Mouse (Mus musculus): ENCODE measurements at regions not wholly inside any gene's neighbourhood (a gene's known extent, or its start where the extent isn't known, plus 50 kb on each side); places are given as distances from the start of the nearest gene placed in this dataset.

- Histone ChIP-seq H3K36me3 (ENCODE audit: control insufficient read depth, insufficient read depth) (no peaks in the 10 kb centered on the region), H3K4me2 (replicated peaks; ENCODE audit: low read depth) (no peak overlapping the region), H3K27me3 (replicated peaks; ENCODE audit: control insufficient read depth, insufficient read depth, low read length) (no peaks in the 10 kb centered on the region), H3K27ac (ENCODE audit: low read depth, low read length) (no peak overlapping the region), H3K4me3 (ENCODE audit: low read depth, low read length) (no peak overlapping the region), H3K9ac (ENCODE audit: low read depth, low read length) (no peak overlapping the region), H3K4me1 (replicated peaks; ENCODE audit: control insufficient read depth, insufficient read depth, low read length) (no peaks in the 10 kb centered on the region), H3K9me3 (ENCODE audit: control insufficient read depth) (no peaks in the 10 kb centered on the region)
- WGBS, result 86% methylated on average over 5 of the region's 5 CpGs
- no peak for TF ChIP-seq CTCF (IDR thresholded peaks at IDR 0.05; ENCODE audit: low read depth)
- no peak for ATAC-seq
Observed at GRCm38 (mm10) chr15:50942429-50942828, 2942.3 kb upstream of the Gm7489 start.

GRCm38 (mm10) chr15:50944976-50945375 is 2939.7 kb upstream of the Gm7489 start:
- ATAC-seq, result no peak
- Histone ChIP-seq H3K9ac (ENCODE audit: low read depth, low read length) (no peak overlapping the region), H3K36me3 (ENCODE audit: control insufficient read depth, insufficient read depth) (no peaks in the 10 kb centered on the region), H3K27ac (ENCODE audit: low read depth, low read length) (no peak overlapping the region), H3K4me2 (replicated peaks; ENCODE audit: low read depth) (no peak overlapping the region), H3K27me3 (replicated peaks; ENCODE audit: control insufficient read depth, insufficient read depth, low read length) (no peaks in the 10 kb centered on the region), H3K4me3 (ENCODE audit: low read depth, low read length) (no peak overlapping the region), H3K9me3 (ENCODE audit: control insufficient read depth) (no peaks in the 10 kb centered on the region), H3K4me1 (replicated peaks; ENCODE audit: control insufficient read depth, insufficient read depth, low read length) (no peaks in the 10 kb centered on the region)
- no peak for TF ChIP-seq CTCF (IDR thresholded peaks at IDR 0.05; ENCODE audit: low read depth)
- 90% methylated on average over 4 of the region's 4 CpGs for WGBS

GRCm38 (mm10) chr15:50959109-50959508 is 2925.6 kb upstream of the Gm7489 start:
- Histone ChIP-seq H3K27ac (ENCODE audit: low read depth, low read length) (no peak overlapping the region), H3K4me1 (replicated peaks; ENCODE audit: control insufficient read depth, insufficient read depth, low read length) (no peaks in the 10 kb centered on the region), H3K4me3 (ENCODE audit: low read depth, low read length) (no peak overlapping the region), H3K9ac (ENCODE audit: low read depth, low read length) (no peak overlapping the region), H3K27me3 (replicated peaks; ENCODE audit: control insufficient read depth, insufficient read depth, low read length) (no peaks in the 10 kb centered on the region), H3K36me3 (ENCODE audit: control insufficient read depth, insufficient read depth) (no peaks in the 10 kb centered on the region), H3K4me2 (replicated peaks; ENCODE audit: low read depth) (no peak overlapping the region), H3K9me3 (ENCODE audit: control insufficient read depth) (no peaks in the 10 kb centered on the region)
- TF ChIP-seq CTCF (IDR thresholded peaks at IDR 0.05; ENCODE audit: low read depth), result no peak
- ATAC-seq, result no peak
- 88% methylated on average over 3 of the region's 3 CpGs for WGBS

GRCm38 (mm10) chr15:50963606-50964005 is 2921.1 kb upstream of the Gm7489 start:
- H3K9me3 ChIP-seq (ENCODE audit: control insufficient read depth), result no peaks in the 10 kb centered on the region
- TF ChIP-seq CTCF (IDR thresholded peaks at IDR 0.05; ENCODE audit: low read depth), result no peak
- no peak overlapping the region for H3K27ac ChIP-seq (ENCODE audit: low read depth, low read length)
- no peaks in the 10 kb centered on the region for H3K4me1 ChIP-seq (replicated peaks; ENCODE audit: control insufficient read depth, insufficient read depth, low read length)
- no peak overlapping the region for H3K9ac ChIP-seq (ENCODE audit: low read depth, low read length)
- no peak for ATAC-seq
- WGBS, result 72% methylated on average over 5 of the region's 5 CpGs
- no peaks in the 10 kb centered on the region for H3K36me3 ChIP-seq (ENCODE audit: control insufficient read depth, insufficient read depth)
- no peak overlapping the region for H3K4me3 ChIP-seq (ENCODE audit: low read depth, low read length)
- H3K4me2 ChIP-seq (replicated peaks; ENCODE audit: low read depth), result no peak overlapping the region
- no peaks in the 10 kb centered on the region for H3K27me3 ChIP-seq (replicated peaks; ENCODE audit: control insufficient read depth, insufficient read depth, low read length)

GRCm38 (mm10) chr15:50964236-50964635 is 2920.5 kb upstream of the Gm7489 start:
- WGBS, result 68% methylated on average over 2 of the region's 2 CpGs
- no peak for TF ChIP-seq CTCF (IDR thresholded peaks at IDR 0.05; ENCODE audit: low read depth)
- no peaks in the 10 kb centered on the region for H3K4me1 ChIP-seq (replicated peaks; ENCODE audit: control insufficient read depth, insufficient read depth, low read length)
- H3K4me3 ChIP-seq (ENCODE audit: low read depth, low read length), result no peak overlapping the region
- H3K9ac ChIP-seq (ENCODE audit: low read depth, low read length), result no peak overlapping the region
- no peak overlapping the region for H3K4me2 ChIP-seq (replicated peaks; ENCODE audit: low read depth)
- no peak for ATAC-seq
- no peak overlapping the region for H3K27ac ChIP-seq (ENCODE audit: low read depth, low read length)
- no peaks in the 10 kb centered on the region for H3K9me3 ChIP-seq (ENCODE audit: control insufficient read depth)
- no peaks in the 10 kb centered on the region for H3K36me3 ChIP-seq (ENCODE audit: control insufficient read depth, insufficient read depth)
- H3K27me3 ChIP-seq (replicated peaks; ENCODE audit: control insufficient read depth, insufficient read depth, low read length), result no peaks in the 10 kb centered on the region

- no peak for ATAC-seq
Observed at GRCm38 (mm10) chr15:50967176-50967575, 2917.5 kb upstream of the Gm7489 start.

GRCm38 (mm10) chr15:50970637-50971036 is 2914.1 kb upstream of the Gm7489 start:
- Histone ChIP-seq H3K9ac (ENCODE audit: low read depth, low read length) (no peak overlapping the region), H3K27ac (ENCODE audit: low read depth, low read length) (no peak overlapping the region)
- 79% methylated on average over 4 of the region's 4 CpGs for WGBS

More at GRCm38 (mm10) chr15:50967176-50967575, 2917.5 kb upstream of the Gm7489 start:
- Histone ChIP-seq H3K27ac (ENCODE audit: low read depth, low read length) (no peak overlapping the region), H3K9ac (ENCODE audit: low read depth, low read length) (no peak overlapping the region), H3K4me3 (ENCODE audit: low read depth, low read length) (no peak overlapping the region), H3K27me3 (replicated peaks; ENCODE audit: control insufficient read depth, insufficient read depth, low read length) (no peaks in the 10 kb centered on the region), H3K4me1 (replicated peaks; ENCODE audit: control insufficient read depth, insufficient read depth, low read length) (no peaks in the 10 kb centered on the region), H3K4me2 (replicated peaks; ENCODE audit: low read depth) (no peak overlapping the region), H3K36me3 (ENCODE audit: control insufficient read depth, insufficient read depth) (no peaks in the 10 kb centered on the region), H3K9me3 (ENCODE audit: control insufficient read depth) (no peaks in the 10 kb centered on the region)
- TF ChIP-seq CTCF (IDR thresholded peaks at IDR 0.05; ENCODE audit: low read depth), result no peak
- 73% methylated on average over 2 of the region's 2 CpGs for WGBS

More at GRCm38 (mm10) chr15:50970637-50971036, 2914.1 kb upstream of the Gm7489 start:
- Histone ChIP-seq H3K9me3 (ENCODE audit: control insufficient read depth) (no peaks in the 10 kb centered on the region), H3K4me2 (replicated peaks; ENCODE audit: low read depth) (no peak overlapping the region), H3K27me3 (replicated peaks; ENCODE audit: control insufficient read depth, insufficient read depth, low read length) (no peaks in the 10 kb centered on the region), H3K4me3 (ENCODE audit: low read depth, low read length) (no peak overlapping the region), H3K36me3 (ENCODE audit: control insufficient read depth, insufficient read depth) (no peaks in the 10 kb centered on the region), H3K4me1 (replicated peaks; ENCODE audit: control insufficient read depth, insufficient read depth, low read length) (no peaks in the 10 kb centered on the region)
- TF ChIP-seq CTCF (IDR thresholded peaks at IDR 0.05; ENCODE audit: low read depth), result no peak
- ATAC-seq, result no peak
